Mouse (Mus musculus) MEL (cell line): Measurements from ENCODE around the gene Nrtn. TPM values are rescaled to one million over a fixed set of nuclear protein-coding genes. Genes with fewer than 3 reads are reported as not detected.

Experiments used
- DNase-seq: peaks from one replicate; pipeline ENCODE4 v3.0.0; 2011; ENCODE audit warnings: low read depth, low spot score
- H3K27ac ChIP-seq: 2 replicates; pipeline ENCODE4 v1.5.1; 2012; ENCODE audit warnings: low read depth, mild to moderate bottlenecking, control low read depth, low read length, moderate library complexity; ENCODE audit not compliant: control insufficient read depth
- H3K27me3 ChIP-seq, 2 experiments: fragments of 150-350 bp in 1 of 2; sonication (generic) in 1 of 2; 2 replicates each; pipeline ENCODE4 v1.6.1; 2012; ENCODE audit warnings: low read length in 2 of 2, mild to moderate bottlenecking in 2 of 2, improper control_type of control experiment in 1 of 2, moderate library complexity in 1 of 2; ENCODE audit not compliant: insufficient read depth in 2 of 2, control insufficient read depth in 1 of 2
- H3K36me3 ChIP-seq, 2 experiments: 2 replicates each; pipeline ENCODE4 v1.6.1; 2012 to 2014; ENCODE audit warnings: low read length in 2 of 2, improper control_type of control experiment in 1 of 2, inconsistent platforms in 1 of 2, mild to moderate bottlenecking in 1 of 2; ENCODE audit not compliant: insufficient read depth in 2 of 2, control insufficient read depth in 1 of 2
- H3K4me1 ChIP-seq, 2 experiments: fragments of 150-350 bp in 1 of 2; sonication (generic) in 1 of 2; 2 replicates each; pipeline ENCODE4 v1.6.1; 2012; ENCODE audit warnings: low read length in 2 of 2, improper control_type of control experiment in 1 of 2, mild to moderate bottlenecking in 1 of 2; ENCODE audit not compliant: insufficient read depth in 2 of 2, control insufficient read depth in 1 of 2
- H3K4me3 ChIP-seq, 2 experiments: fragments of 150-350 bp in 1 of 2; sonication (generic) in 1 of 2; 2 replicates each; pipeline ENCODE4 v1.5.1; 2012; ENCODE audit warnings: low read depth in 2 of 2, low read length in 2 of 2, mild to moderate bottlenecking in 2 of 2, moderate library complexity in 2 of 2, control low read depth in 1 of 2, improper control_type of control experiment in 1 of 2; ENCODE audit not compliant: control insufficient read depth in 1 of 2, insufficient read depth in 1 of 2
- H3K79me2 ChIP-seq: 2 replicates; pipeline ENCODE4 v1.6.1; 2012; ENCODE audit warnings: mild to moderate bottlenecking, low read length, moderate library complexity; ENCODE audit not compliant: control insufficient read depth, poor library complexity, insufficient read depth
- H3K9ac ChIP-seq: 2 replicates; pipeline ENCODE4 v1.6.1; 2012; ENCODE audit warnings: low read depth, mild to moderate bottlenecking, control low read depth, low read length, moderate library complexity; ENCODE audit not compliant: control insufficient read depth, poor library complexity, severe bottlenecking
- H3K9me3 ChIP-seq: fragments of 150-350 bp; sonication (generic); replicated peaks from 2 replicates; pipeline ENCODE4 v1.6.1; 2012; ENCODE audit warnings: mild to moderate bottlenecking, low read length, improper control_type of control experiment, moderate library complexity; ENCODE audit not compliant: insufficient read depth
- BHLHE40 ChIP-seq: IDR thresholded peaks from 2 replicates; pipeline ENCODE4 v1.6.1; 2012; ENCODE audit warnings: low read depth, mild to moderate bottlenecking, inconsistent platforms, low read length, improper control_type of control experiment, borderline replicate concordance
- CHD1 ChIP-seq: IDR thresholded peaks from 2 replicates; pipeline ENCODE4 v1.6.1; 2012; ENCODE audit warnings: low read depth, mild to moderate bottlenecking, inconsistent platforms, low read length, improper control_type of control experiment
- CTCF ChIP-seq, 3 experiments: IDR thresholded peaks in 2 of 3; conservative IDR thresholded peaks in 1 of 3; 2 replicates each; pipeline ENCODE4 v1.5.1; 2011 to 2012; ENCODE audit warnings: low read length in 3 of 3, low read depth in 2 of 3, mild to moderate bottlenecking in 2 of 3, improper control_type of control experiment in 1 of 3, inconsistent platforms in 1 of 3, mixed read lengths in 1 of 3, moderate library complexity in 1 of 3; ENCODE audit not compliant: control insufficient read depth in 1 of 3, insufficient read depth in 1 of 3, poor library complexity in 1 of 3, severe bottlenecking in 1 of 3
- E2F4 ChIP-seq: IDR thresholded peaks from 2 replicates; pipeline ENCODE4 v1.6.1; 2011; ENCODE audit warnings: low read depth, low read length, improper control_type of control experiment, borderline replicate concordance
- ELF1 ChIP-seq: IDR thresholded peaks from 2 replicates; pipeline ENCODE4 v1.6.1; 2014; ENCODE audit warnings: low read depth, mild to moderate bottlenecking, inconsistent platforms, low read length, improper control_type of control experiment, moderate library complexity
- EP300 ChIP-seq, 2 experiments: IDR thresholded peaks; 2 replicates each; pipeline ENCODE4 v1.6.1; 2011; ENCODE audit warnings: improper control_type of control experiment in 2 of 2, low read length in 2 of 2, low read depth in 1 of 2, mild to moderate bottlenecking in 1 of 2
- GABPA ChIP-seq: IDR thresholded peaks from 2 replicates; pipeline ENCODE4 v1.6.1; 2012; ENCODE audit warnings: low read depth, mild to moderate bottlenecking, inconsistent platforms, low read length, improper control_type of control experiment, moderate library complexity
- GATA1 ChIP-seq: IDR thresholded peaks from 2 replicates; pipeline ENCODE4 v1.6.1; 2011; ENCODE audit warnings: low read depth, low read length, improper control_type of control experiment
- JUND ChIP-seq: IDR thresholded peaks from 2 replicates; pipeline ENCODE4 v1.6.1; 2011; ENCODE audit warnings: low read depth, mild to moderate bottlenecking, improper control_type of control experiment, low read length
- MAFK ChIP-seq: IDR thresholded peaks from 2 replicates; pipeline ENCODE4 v1.6.1; 2011; ENCODE audit warnings: low read depth, mild to moderate bottlenecking, low read length, improper control_type of control experiment, borderline replicate concordance
- MAX ChIP-seq: IDR thresholded peaks from 2 replicates; pipeline ENCODE4 v1.6.1; 2011; ENCODE audit warnings: low read length, improper control_type of control experiment
- MYC ChIP-seq: IDR thresholded peaks from 2 replicates; pipeline ENCODE4 v1.6.1; 2011; ENCODE audit warnings: low read depth, mild to moderate bottlenecking, low read length, improper control_type of control experiment, moderate library complexity
- NELFE ChIP-seq: IDR thresholded peaks from 2 replicates; pipeline ENCODE4 v1.6.1; 2011; ENCODE audit warnings: low read depth, low read length, improper control_type of control experiment
- NRF1 ChIP-seq: IDR thresholded peaks from 2 replicates; pipeline ENCODE4 v1.6.1; 2014; ENCODE audit warnings: low read depth, mild to moderate bottlenecking, inconsistent platforms, low read length, improper control_type of control experiment, moderate library complexity; ENCODE audit not compliant: poor library complexity, insufficient read depth, severe bottlenecking
- POLR2A ChIP-seq, 2 experiments: IDR thresholded peaks; 2 replicates each; pipeline ENCODE4 v1.6.1; 2011 to 2012; ENCODE audit warnings: low read length in 2 of 2, mild to moderate bottlenecking in 2 of 2, control low read depth in 1 of 2, improper control_type of control experiment in 1 of 2, low read depth in 1 of 2, moderate library complexity in 1 of 2; ENCODE audit not compliant: control insufficient read depth in 1 of 2, insufficient read depth in 1 of 2, poor library complexity in 1 of 2
- SIN3A ChIP-seq: IDR thresholded peaks from 2 replicates; pipeline ENCODE4 v1.6.1; 2012; ENCODE audit warnings: low read length, improper control_type of control experiment, inconsistent platforms
- SMC3 ChIP-seq: IDR thresholded peaks from 2 replicates; pipeline ENCODE4 v1.6.1; 2011; ENCODE audit warnings: low read depth, low read length, improper control_type of control experiment
- TCF12 ChIP-seq: IDR thresholded peaks from 2 replicates; pipeline ENCODE4 v1.6.1; 2014; ENCODE audit warnings: low read depth, mild to moderate bottlenecking, inconsistent platforms, low read length, improper control_type of control experiment, moderate library complexity
- UBTF ChIP-seq: IDR thresholded peaks from 2 replicates; pipeline ENCODE4 v1.6.1; 2012; ENCODE audit warnings: low read depth, mild to moderate bottlenecking, inconsistent platforms, low read length, improper control_type of control experiment, moderate library complexity, borderline replicate concordance; ENCODE audit not compliant: insufficient read depth
- ZC3H11A ChIP-seq: IDR thresholded peaks from 2 replicates; pipeline ENCODE4 v1.6.1; 2012; ENCODE audit warnings: low read depth, mild to moderate bottlenecking, inconsistent platforms, low read length, improper control_type of control experiment
- ZNF384 ChIP-seq: IDR thresholded peaks from 2 replicates; pipeline ENCODE4 v1.6.1; 2012; ENCODE audit warnings: low read depth, mild to moderate bottlenecking, inconsistent platforms, low read length, improper control_type of control experiment
- polyA plus RNA-seq, 2 experiments: library from polyadenylated mRNA; stranded (reverse) in 1 of 2; unstranded in 1 of 2; fragments of >175 nt in 1 of 2; fragments of >200 nt in 1 of 2; gene quantifications; 2 replicates each; pipeline versions ENCODE4 v1.2.1 to v1.2.4; 2012; ENCODE audit warnings: low replicate concordance in 2 of 2, low read depth in 1 of 2; ENCODE audit not compliant: insufficient read length in 2 of 2, insufficient read depth in 1 of 2, missing spikeins in 1 of 2
- total RNA-seq: library from RNA; depleted of rRNA; stranded (reverse); fragments of 300-350 nt; gene quantifications from 2 replicates; pipeline ENCODE4 v1.2.3, GENCODE M21; 2012

Nrtn gene
- total and polyA plus RNA-seq, 3 experiments, result 10.9 to 11.8 TPM; not detected in 1

DNA sequence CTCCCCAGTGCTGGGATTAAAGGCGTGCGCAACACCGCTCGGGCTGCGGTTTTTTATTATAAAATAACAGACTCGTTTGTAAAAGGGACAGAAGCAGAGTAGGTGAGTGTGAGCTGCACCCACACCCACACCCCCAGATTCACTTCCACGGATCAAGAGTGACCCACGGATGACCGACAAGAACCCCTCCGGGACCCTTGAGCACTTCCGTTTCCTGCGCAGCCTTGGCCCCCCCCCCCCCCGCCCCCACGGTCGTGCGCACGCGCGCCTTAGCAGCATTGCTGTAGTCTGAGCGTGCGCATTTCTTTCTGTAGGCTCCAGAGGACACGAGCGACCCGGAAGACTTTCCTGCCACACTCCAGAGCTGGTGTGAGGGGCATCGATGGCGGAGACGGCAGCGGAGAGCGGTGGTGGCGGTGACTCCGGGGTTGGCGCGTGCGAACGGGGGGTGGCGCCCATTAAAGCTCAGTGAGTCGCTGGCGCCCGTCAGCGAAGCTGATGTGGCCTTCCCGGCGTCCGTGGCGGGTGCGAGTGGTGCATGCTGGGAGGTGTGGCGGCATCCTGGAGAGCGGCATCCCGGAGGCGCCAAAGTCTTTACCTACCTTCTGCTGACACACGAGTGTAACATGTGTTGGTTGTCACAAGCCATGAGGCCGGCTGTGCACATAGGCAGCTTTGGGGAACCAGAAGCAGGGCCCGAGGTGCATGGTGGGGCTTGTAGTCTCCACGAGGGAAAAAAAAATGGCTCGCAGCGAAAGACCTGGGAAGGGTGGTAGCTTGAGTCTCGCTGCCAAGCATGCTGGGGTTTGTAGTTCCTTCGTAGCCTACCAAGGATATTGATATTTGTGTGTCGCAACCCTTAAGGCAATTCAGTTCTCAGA, 7.4 kb upstream of the Nrtn start, which contains the start of gene Dus3l (continued):
- peak; percentile 87 for TF ChIP-seq NRF1
- no peak for TF ChIP-seq JUND
- no peak for TF ChIP-seq BHLHE40
- TF ChIP-seq CTCF (IDR thresholded peaks at IDR 0.05 in 2 of 3, conservative IDR thresholded peaks at IDR 0.05 in 1 of 3; ENCODE audit: control insufficient read depth in 1 of 3, insufficient read depth in 1 of 3, low read depth in 2 of 3, low read length in 3 of 3, poor library complexity in 1 of 3, severe bottlenecking in 1 of 3), result no peak
- TF ChIP-seq MAFK, result no peak
- no peak for TF ChIP-seq UBTF

DNA sequence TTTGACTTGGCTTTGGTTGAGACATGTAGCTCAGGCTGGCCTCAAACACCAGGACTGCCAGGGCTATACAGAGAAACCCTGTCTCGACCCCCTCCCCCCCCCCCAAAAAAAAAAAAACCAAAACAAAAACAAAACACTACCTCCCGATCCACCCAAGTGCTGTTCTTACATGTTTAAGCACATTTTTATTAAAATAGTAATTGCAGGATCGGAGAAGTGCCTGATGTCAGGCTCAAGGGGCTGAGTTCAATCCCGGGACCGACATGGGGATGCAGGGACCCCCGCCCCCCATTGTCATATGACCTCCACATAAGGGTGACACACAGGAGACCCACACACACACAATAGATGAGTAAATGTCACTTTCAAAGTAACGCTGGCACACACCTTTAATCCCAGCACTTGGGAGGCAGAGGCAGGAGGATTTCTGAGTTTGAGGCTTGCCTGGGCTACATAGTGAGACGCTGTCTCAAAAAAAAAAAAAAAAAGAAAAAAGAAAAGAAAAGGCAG, 6.5 kb upstream of the Nrtn start:
- TF ChIP-seq UBTF, result no peak
- no peak for TF ChIP-seq JUND
- TF ChIP-seq POLR2A (IDR thresholded peaks at IDR 0.05; ENCODE audit: control insufficient read depth in 1 of 2, insufficient read depth in 1 of 2, low read depth in 1 of 2, low read length in 2 of 2, poor library complexity in 1 of 2), result 0 out of 4 replicates have a peak, but pooled peaks of 1 of the 2 experiments have one; percentile 3
- TF ChIP-seq ZNF384, result 0 out of 2 replicates have a peak, but pooled peaks have one; percentile 2
- 0 out of 2 replicates have a peak, but pooled peaks have one; percentile 1 for TF ChIP-seq CHD1
- Histone ChIP-seq H3K36me3 (peaks cover 0 to 9% of the 10 kb centered on the region in 2 experiments; a peak in 2 of 4 replicates), H3K4me3 (peak overlapping the region; percentile 72 to 84), H3K79me2 (peaks cover 14% of the 10 kb centered on the region), H3K4me1 (peaks cover 0 to 28% of the 10 kb centered on the region in 2 experiments; a peak in 3 of 4 replicates), H3K9me3 (no peaks in the 10 kb centered on the region), H3K9ac (peak overlapping the region; percentile 63), H3K27ac (peak overlapping the region; percentile 87), H3K27me3 (no peaks in the 10 kb centered on the region)
- no peak for DNase-seq

DNA sequence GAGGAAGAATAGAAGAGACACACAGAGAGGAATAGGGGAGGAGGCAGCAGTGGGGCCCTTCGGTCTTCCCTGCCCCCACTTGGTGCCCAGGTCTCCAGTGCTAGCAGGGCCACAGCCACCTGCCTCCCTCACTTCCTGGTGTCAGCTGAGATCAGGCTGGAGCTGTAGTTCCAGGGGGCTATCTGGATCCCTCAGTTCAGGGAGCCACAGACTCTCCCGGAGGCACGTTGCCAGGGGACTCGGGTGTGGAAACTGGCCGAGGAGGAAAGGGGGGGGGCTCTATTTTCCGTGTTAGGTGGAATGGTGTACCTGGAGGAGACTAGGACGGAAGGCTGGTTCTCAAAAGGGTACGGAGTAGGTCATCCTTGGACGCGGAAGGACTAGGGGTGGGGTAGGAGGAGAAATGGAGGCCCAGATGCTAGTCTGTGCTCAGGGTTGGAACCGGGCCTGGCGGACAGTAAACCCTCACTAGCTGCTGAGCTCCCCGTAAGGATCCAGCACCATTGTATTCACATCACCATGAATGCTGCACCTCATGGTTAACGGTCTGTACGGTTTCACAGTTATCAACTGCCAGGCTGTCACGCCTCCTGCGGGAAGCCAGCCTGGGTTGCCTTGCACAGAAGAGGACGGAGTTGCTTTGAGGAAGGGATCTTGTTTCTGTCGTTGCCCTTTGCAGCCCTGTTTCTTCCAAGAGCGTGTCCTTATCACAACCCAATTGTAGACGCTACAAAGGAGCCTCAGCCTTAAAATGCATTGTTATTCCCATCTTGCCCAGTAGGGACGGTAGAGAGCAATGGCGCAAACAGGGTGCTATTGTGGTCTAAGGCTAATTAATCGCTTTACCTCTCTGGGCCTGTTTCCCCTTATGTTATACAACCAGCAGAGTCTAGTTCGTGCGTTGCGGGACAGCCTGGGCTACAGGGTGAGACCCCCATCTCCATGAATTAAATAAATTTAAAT, 5.7 kb upstream of the Nrtn start:
- peaks cover 0 to 9% of the 10 kb centered on the region in 2 experiments; a peak in 2 of 4 replicates for H3K36me3 ChIP-seq
- no peaks in the 10 kb centered on the region for H3K27me3 ChIP-seq
- H3K79me2 ChIP-seq, result peaks cover 14% of the 10 kb centered on the region
- H3K4me1 ChIP-seq, result peaks cover 0 to 28% of the 10 kb centered on the region in 2 experiments; a peak in 3 of 4 replicates
- peak; percentile 98 for DNase-seq
- H3K9ac ChIP-seq, result peak overlapping the region; percentile 59
- H3K27ac ChIP-seq, result peak overlapping the region; percentile 87
- no peaks in the 10 kb centered on the region for H3K9me3 ChIP-seq
- peak overlapping the region; percentile 35 to 43 for H3K4me3 ChIP-seq
- TF ChIP-seq JUND (no peak), ELF1 (peak; percentile 67), TCF12 (peak; percentile 75), ZC3H11A (peak; percentile 38), GATA1 (peak; percentile 75), NRF1 (0 out of 2 replicates have a peak, but pooled peaks have one; percentile 23), MAFK (no peak), SMC3 (peak; percentile 41), SIN3A (peak; percentile 91), GABPA (no peak), E2F4 (peak; percentile 72; the same call in 1 of the 2 replicates), MYC (peak; percentile 83), NELFE (peak; percentile 41), UBTF (no peak), EP300 (IDR thresholded peaks at IDR 0.05; ENCODE audit: low read depth in 1 of 2, low read length in 2 of 2) (peak; percentile 53 to 65; a peak in 3 of 4 replicates), CHD1 (0 out of 2 replicates have a peak, but pooled peaks have one; percentile 33), MAX (peak; percentile 72)
